Mouse (Mus musculus) cortical plate, adult 2 months (tissue): ENCODE results near the gene Meig1. TPM values are rescaled to one million over a fixed set of nuclear protein-coding genes. Genes with fewer than 3 reads are reported as not detected.

Experiments used
- H3K27ac ChIP-seq: fragments of 200-500 bp; 2 replicates; pipeline ENCODE4 v1.5.1; 2012; ENCODE audit warnings: low read length, control low read depth, inconsistent platforms; ENCODE audit not compliant: insufficient read depth
- H3K4me1 ChIP-seq: fragments of 200-500 bp; 2 replicates; pipeline ENCODE4 v1.6.1; 2011; ENCODE audit warnings: low read length; ENCODE audit not compliant: control insufficient read depth, insufficient read depth
- H3K4me3 ChIP-seq: fragments of 200-500 bp; 2 replicates; pipeline ENCODE4 v1.5.1; 2011; ENCODE audit warnings: mild to moderate bottlenecking, low read length, control low read depth; ENCODE audit not compliant: insufficient read depth
- CTCF ChIP-seq: fragments of 200-500 bp; IDR thresholded peaks from 2 replicates; pipeline ENCODE4 v1.5.1; 2011; ENCODE audit warnings: mild to moderate bottlenecking, control low read depth, low read length; ENCODE audit not compliant: insufficient read depth; ENCODE audit errors: extremely low read depth
- POLR2A ChIP-seq: fragments of 200-500 bp; IDR thresholded peaks from 2 replicates; pipeline ENCODE4 v1.6.1; 2011; ENCODE audit warnings: mild to moderate bottlenecking, low read length, control low read depth; ENCODE audit not compliant: insufficient read depth; ENCODE audit errors: extremely low read depth
- polyA plus RNA-seq: library from polyadenylated mRNA; depleted of rRNA; stranded (reverse); fragments of >200 nt; gene quantifications from 2 replicates; pipeline ENCODE4 v1.2.3, GENCODE M21; 2012; rRNA removed

Meig1 gene
- polyA plus RNA-seq, 1 experiment: 3.9 TPM

DNA sequence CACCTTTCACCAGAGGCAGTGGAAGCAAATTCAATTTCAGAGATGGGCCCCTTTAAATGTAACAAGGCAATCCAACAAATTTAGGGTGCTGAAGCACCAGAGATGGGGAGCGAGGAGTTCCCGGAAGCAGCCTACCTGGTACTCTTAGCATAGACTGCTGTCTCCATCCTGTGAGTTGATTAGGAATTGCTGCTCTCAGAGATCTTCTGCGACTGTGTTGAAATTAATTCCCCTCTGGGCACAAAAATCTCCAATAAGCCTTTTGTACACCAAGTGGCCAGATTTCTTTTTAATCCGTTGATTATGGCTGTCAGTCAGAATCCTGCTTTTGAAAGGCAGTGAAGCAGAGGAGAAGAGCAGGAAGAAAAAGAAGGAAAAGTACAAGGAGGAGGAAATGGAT lies 57.3 kb downstream of the Meig1 start:
- Histone ChIP-seq H3K4me3 (no peak overlapping the region), H3K27ac (no peak overlapping the region), H3K4me1 (no peaks in the 10 kb centered on the region)
- TF ChIP-seq POLR2A: no peak
- TF ChIP-seq CTCF: no peak

GRCm38 (mm10) chr2:3361067-3361466 lies 61.4 kb downstream of the Meig1 start:
- Histone ChIP-seq H3K4me1 (no peaks in the 10 kb centered on the region), H3K27ac (no peak overlapping the region), H3K4me3 (no peak overlapping the region)
- no peak for TF ChIP-seq CTCF
- no peak for TF ChIP-seq POLR2A

Other genes with a start within 250 kb of the Meig1 start
- gene Nmt2, start 138.4 kb downstream of the Meig1 start, polyA plus RNA-seq: 52.5 and 53.3 TPM in 2 replicates
- 11.0 and 11.7 TPM in 2 replicates for gene Rpp38, start 90.0 kb downstream of the Meig1 start, polyA plus RNA-seq
- gene Acbd7, start 86.5 kb downstream of the Meig1 start, polyA plus RNA-seq: 1.2 and 1.4 TPM in 2 replicates
- gene Olah, start 25.4 kb downstream of the Meig1 start, polyA plus RNA-seq: not detected in 2 replicates
- gene Dclre1c, start 1.5 kb upstream of the Meig1 start, polyA plus RNA-seq: 11.6 and 13.2 TPM in 2 replicates
- 2.4 and 2.5 TPM in 2 replicates for gene Suv39h2, start 52.4 kb upstream of the Meig1 start, polyA plus RNA-seq
- 2.4 and 2.5 TPM in 2 replicates for gene Gm45902, start 90.1 kb upstream of the Meig1 start, polyA plus RNA-seq
- 52.7 TPM in 2 replicates for gene Hspa14, start 90.2 kb upstream of the Meig1 start, polyA plus RNA-seq
- 1.5 and 1.7 TPM in 2 replicates for gene Cdnf, start 90.4 kb upstream of the Meig1 start, polyA plus RNA-seq
- gene Fam107b, start 147.8 kb upstream of the Meig1 start, polyA plus RNA-seq: 8.0 and 9.5 TPM in 2 replicates